Mouse (Mus musculus) hindlimb bud, embryonic 11.5 days (tissue): ENCODE data around the gene B4galt7.
"Not testable (repeated sequence)": the region's sequence is repeated elsewhere in the genome, so short reads cannot be mapped to it uniquely, and the experiment has no call there.

Experiments used
- DNase-seq: peaks from one replicate; pipeline ENCODE4 v3.0.0-alpha.2; 2012; ENCODE audit warnings: low read depth, low spot score; ENCODE audit errors: extremely low spot score

B4galt7 gene

DNA sequence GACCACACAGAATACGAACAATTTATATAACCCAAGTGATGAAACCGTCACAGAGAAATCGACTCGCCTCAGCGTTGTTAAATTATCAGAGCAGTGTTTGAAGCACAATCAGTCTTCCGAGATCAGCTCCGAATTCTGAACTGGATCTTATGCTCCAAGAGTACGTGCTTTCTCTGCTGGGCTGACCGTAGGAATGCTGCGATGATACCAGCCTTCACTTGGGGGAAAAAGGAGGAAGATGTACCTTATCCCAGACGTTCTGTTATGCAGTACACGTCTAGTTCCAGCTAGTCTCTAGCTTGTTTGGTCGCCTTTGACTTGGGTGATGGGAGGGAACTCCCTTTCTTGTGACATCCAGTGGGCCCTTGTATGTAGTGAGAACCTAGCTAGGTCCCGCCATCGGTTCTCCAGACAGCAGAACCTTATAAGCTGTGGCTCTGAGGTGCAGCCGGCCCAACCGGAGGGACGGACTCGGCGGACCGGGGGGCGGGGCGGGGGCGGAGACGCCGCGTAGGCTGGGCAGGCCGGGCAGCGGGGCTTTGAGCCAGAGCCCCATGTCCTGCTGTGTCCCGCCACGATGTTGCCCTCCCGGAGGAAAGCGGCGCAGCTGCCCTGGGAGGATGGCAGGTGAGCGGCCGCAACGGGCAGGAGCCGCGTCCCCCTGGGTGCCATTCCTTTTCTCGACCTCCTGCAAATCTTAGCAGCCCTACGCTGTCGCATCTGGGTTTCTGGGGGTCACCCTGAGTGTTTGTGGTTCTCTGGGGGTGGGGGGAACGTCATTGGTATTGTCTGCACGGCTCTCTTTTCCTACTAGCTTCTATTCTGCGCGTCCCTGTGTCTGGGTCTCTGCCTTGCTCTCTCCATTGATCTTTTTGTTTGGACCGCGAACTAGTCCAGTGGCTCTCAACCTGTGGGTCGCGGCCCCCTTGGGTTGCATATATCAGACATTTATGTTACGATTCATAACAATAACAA, at the start of gene B4galt7:
B4galt7 (plus strand) TSS at position 331 of the 975 bp plus-strand sequence.
- no peak for DNase-seq

GRCm38 (mm10) chr13:55555921-55556320, 43.8 kb upstream of the B4galt7 start:
- no peak for DNase-seq

GRCm38 (mm10) chr13:55557499-55557898, 42.2 kb upstream of the B4galt7 start:
- no peak for DNase-seq

DNA sequence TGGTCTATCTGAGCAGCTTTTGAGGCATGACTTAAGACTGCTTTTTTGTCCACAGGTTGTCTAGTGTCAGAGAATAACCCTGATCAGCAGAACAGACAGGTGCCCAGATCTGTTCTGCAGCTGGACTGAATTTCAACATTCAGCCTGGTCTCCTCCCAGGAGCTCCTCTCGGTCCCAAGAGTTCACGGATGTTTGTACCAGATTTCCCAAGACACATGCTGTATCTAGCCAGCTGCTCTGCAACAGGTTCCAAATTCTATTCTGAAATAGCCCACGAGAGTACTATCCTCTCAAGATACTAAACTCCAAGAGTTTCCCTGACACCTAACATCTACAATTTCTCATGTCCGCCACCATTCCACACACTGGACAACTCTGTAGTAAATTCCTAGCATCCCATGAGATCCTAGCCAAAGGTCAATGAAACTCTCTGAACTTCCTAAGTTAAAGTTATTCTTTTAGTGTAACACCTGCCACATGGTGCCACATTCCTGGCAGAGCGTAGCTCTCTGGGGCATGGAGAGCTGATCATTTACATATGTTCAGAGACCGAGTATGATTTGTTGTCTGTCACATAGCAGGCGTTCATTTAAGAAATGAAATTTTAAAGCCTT, 36.3 kb upstream of the B4galt7 start:
- DNase-seq: no peak

GRCm38 (mm10) chr13:55567001-55567400, 32.7 kb upstream of the B4galt7 start:
- DNase-seq: no peak

- DNase-seq: no peak
Observed at GRCm38 (mm10) chr13:55567949-55568348, 31.7 kb upstream of the B4galt7 start.

DNA sequence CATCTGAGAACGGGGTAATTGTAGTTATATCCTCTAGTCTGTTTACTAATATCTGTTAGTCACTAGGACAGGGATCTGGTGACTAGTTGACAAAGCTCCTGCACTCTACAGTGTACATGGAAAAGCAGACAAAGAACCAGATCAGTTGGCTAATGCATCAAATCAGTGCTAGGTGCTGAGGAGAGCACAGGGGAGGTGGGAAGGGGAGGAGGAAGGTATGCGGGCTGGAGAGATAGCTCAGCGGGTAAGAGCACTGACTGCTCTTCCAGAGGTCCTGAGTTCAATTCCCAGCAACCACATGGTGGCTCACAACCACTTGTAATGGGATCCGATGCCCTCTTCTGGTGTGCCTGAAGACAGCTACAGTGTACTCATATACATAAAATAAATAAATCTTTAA, 31.2 kb upstream of the B4galt7 start:
- not testable (repeated sequence) for DNase-seq

GRCm38 (mm10) chr13:55569726-55570285, 29.9 kb upstream of the B4galt7 start:
- DNase-seq: no peak

DNA sequence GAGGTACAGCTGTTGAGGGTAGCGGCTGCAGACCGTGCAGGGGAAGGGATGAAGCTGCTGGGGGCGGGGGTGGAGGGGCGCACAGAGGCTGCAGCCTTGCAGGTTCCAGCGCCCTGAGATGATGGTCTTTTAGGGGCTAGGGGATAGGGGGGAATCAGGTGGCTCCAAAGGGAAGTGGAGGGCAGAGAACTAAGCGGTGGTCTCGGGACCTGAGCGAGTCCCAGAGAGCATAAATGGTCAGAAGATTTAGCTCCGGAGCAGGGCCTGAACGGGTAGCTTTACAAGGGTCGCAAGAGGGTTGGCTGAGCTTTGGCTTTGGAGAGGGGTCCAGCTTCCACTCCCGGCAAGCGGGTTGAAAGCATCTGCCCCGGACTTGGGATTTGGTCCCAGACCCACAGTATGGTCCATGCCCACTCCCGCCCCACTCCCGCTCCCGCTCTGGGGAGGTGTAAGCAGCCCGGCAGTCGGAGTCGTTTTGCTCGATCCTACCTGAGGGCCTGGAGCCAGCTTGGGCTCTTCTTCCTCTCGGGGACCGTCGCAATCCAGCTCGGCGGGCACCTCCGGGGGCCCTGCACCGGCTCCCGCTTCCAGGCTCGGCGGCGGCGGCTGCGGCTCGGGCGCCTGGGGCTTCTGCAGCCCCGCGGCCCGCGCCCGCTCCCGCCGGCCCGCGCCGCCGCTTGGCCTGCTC, 29.3 kb upstream of the B4galt7 start:
- DNase-seq: no peak

GRCm38 (mm10) chr13:55571027-55571751, 28.5 kb upstream of the B4galt7 start, which contains the start of gene Fam193b:
Gene Fam193b, minus strand, starts transcription at chr13:55571120.
- DNase-seq: peak; percentile 60

- no peak for DNase-seq
Observed at GRCm38 (mm10) chr13:55571977-55572376, 27.7 kb upstream of the B4galt7 start.

- no peak for DNase-seq
Observed at GRCm38 (mm10) chr13:55573432-55573831, 26.3 kb upstream of the B4galt7 start, which contains the start of gene Tmed9. Gene Tmed9, plus strand, starts transcription at chr13:55573732.

GRCm38 (mm10) chr13:55574321-55574720, 25.4 kb upstream of the B4galt7 start:
- DNase-seq: no peak

GRCm38 (mm10) chr13:55575932-55576331, 23.8 kb upstream of the B4galt7 start:
- DNase-seq: no peak

GRCm38 (mm10) chr13:55576872-55577271, 22.8 kb upstream of the B4galt7 start:
- DNase-seq: not testable (repeated sequence)

DNA sequence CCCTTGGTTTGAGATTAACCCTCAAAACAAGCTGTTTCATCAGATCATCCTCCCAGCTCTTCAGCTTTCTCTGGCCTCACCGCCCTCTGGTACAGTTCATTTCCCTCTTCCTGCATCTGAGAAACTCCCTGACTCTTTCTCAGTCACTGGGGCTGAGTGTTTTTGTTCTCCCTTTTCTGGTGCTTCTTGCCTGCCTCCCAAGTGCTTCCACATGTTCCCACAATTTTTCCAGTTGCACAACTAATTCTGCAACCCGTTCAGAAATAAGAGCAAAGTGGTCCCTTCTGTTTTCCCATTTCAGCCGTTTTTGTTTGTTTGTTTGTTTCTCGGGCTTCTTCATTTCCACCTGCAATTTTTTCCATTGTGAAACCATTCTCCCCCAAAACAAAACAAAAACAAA, 21.6 kb upstream of the B4galt7 start:
- no peak for DNase-seq

- DNase-seq: no peak
Observed at GRCm38 (mm10) chr13:55591961-55592490, 7.7 kb upstream of the B4galt7 start.

DNA sequence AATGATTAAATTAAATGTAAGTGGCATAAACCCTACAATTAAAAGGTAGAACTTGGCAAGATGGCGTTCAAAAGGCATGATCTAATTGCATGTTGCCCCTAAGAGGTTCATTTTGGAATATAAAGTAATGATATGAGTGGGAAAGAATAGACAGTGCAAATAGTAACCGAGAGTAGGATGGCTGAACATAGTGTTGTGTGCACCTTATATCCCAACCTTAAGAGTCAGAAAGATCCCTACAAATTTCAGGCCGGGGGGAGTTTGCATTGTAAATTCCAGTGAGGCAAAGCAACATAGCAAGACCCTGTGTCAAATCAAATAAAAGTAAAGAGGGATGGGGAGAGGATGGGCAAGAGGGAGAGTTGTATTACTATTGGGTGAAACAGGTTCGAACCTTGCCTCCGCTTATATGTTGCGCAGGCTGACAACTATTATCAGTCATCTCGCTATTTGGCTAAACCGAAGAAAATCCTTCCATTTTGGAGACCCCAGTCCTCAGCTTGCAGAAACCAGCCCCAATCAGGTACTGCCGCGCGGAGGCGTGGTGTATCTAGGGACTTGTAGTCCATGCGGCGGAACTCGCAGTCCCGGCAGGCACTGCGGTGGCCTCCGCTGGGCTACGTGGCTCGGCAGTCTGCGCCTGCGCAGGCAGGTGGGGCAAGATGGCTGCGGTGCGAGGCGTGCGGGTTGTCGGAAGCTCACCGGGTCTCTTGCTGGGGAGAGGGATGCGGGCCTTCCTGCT, 7.0 kb upstream of the B4galt7 start:
- peak; percentile 87 for DNase-seq

GRCm38 (mm10) chr13:55593254-55593747, 6.4 kb upstream of the B4galt7 start:
- DNase-seq: no peak
